Mouse (Mus musculus) layer of hippocampus, postnatal 36 days (tissue): Measurements from ENCODE around the gene Glt6d1. TPM values are rescaled to one million over a fixed set of nuclear protein-coding genes. Genes with fewer than 3 reads are reported as not detected.

Experiments used
- DNase-seq, 2 experiments: peaks; one replicate each; pipeline ENCODE4 v3.0.0; 2022
- total RNA-seq, 2 experiments: library from RNA; stranded (reverse); gene quantifications; 2 replicates each; pipeline ENCODE4 v1.2.3; 2021

Glt6d1 gene
- total RNA-seq, 2 experiments from 2014 or later = not detected

GRCm38 (mm10) chr2:25789092-25789491 lies 26.6 kb downstream of the Glt6d1 start:
- no peak for DNase-seq

GRCm38 (mm10) chr2:25785573-25786322 lies 29.9 kb downstream of the Glt6d1 start:
- DNase-seq = no peak

- DNase-seq = no peak
Measured at GRCm38 (mm10) chr2:25781957-25782356, 33.7 kb downstream of the Glt6d1 start, which contains the start of gene Gm13539. Gm13539 (plus strand) TSS chr2:25782257.

- DNase-seq = no peak
Measured at GRCm38 (mm10) chr2:25780921-25781320, 34.7 kb downstream of the Glt6d1 start.

- no peak for DNase-seq
Measured at GRCm38 (mm10) chr2:25779076-25779475, 36.6 kb downstream of the Glt6d1 start.

- DNase-seq = no peak
Measured at GRCm38 (mm10) chr2:25776717-25777116, 38.9 kb downstream of the Glt6d1 start, which contains the start of gene Lcn11. Lcn11 (plus strand) TSS chr2:25777017.

GRCm38 (mm10) chr2:25775991-25776390 lies 39.7 kb downstream of the Glt6d1 start:
- no peak for DNase-seq

- DNase-seq = no peak
Measured at GRCm38 (mm10) chr2:25774640-25775039, 41.0 kb downstream of the Glt6d1 start.

GRCm38 (mm10) chr2:25773507-25773906 lies 42.1 kb downstream of the Glt6d1 start:
- DNase-seq = no peak

- no peak for DNase-seq
Measured at GRCm38 (mm10) chr2:25767764-25768163, 47.9 kb downstream of the Glt6d1 start.

GRCm38 (mm10) chr2:25765269-25765668 lies 50.4 kb downstream of the Glt6d1 start, which contains the start of gene Lcn3:
Lcn3 (plus strand) TSS chr2:25765569.
- DNase-seq = no peak

GRCm38 (mm10) chr2:25758064-25758625 lies 57.5 kb downstream of the Glt6d1 start:
- no peak for DNase-seq

- DNase-seq = no peak
Measured at GRCm38 (mm10) chr2:25754201-25754600, 61.4 kb downstream of the Glt6d1 start.

Other genes starting within 250 kb of the Glt6d1 start
- gene Mamdc4, start 241.0 kb downstream of the Glt6d1 start, total RNA-seq = 1 to 10 TPM; 3.1 to 3.2 TPM
- gene Phpt1, start 240.6 kb downstream of the Glt6d1 start, total RNA-seq = 10 to 100 TPM; 62.5 to 68.3 TPM
- 100 to 1,000 TPM in 1 of 2 experiments, 10 to 100 TPM in 1; 96.4 to 117 TPM for gene Ajm1, start 234.1 kb downstream of the Glt6d1 start, total RNA-seq
- gene Rabl6, start 207.3 kb downstream of the Glt6d1 start, total RNA-seq = 100 to 1,000 TPM; 142 to 155 TPM
- not detected for gene Ccdc183, start 198.2 kb downstream of the Glt6d1 start, total RNA-seq
- 10 to 100 TPM; 13.1 to 16.6 TPM for gene Tmem141, start 193.8 kb downstream of the Glt6d1 start, total RNA-seq
- gene Fcna, start 187.8 kb downstream of the Glt6d1 start, total RNA-seq = under 1 TPM; 0.32 to 0.43 TPM
- gene Lcn8, start 162.7 kb downstream of the Glt6d1 start, total RNA-seq = not detected
- not detected for gene Lcn5, start 157.9 kb downstream of the Glt6d1 start, total RNA-seq
- gene Lcn6, start 139.1 kb downstream of the Glt6d1 start, total RNA-seq = not detected
- not detected for gene Lcn10, start 133.1 kb downstream of the Glt6d1 start, total RNA-seq
- gene Obp2a, start 115.8 kb downstream of the Glt6d1 start, total RNA-seq = not detected
- 10 to 100 TPM; 82.1 to 87.9 TPM for gene Bmyc, start 109.1 kb downstream of the Glt6d1 start, total RNA-seq
- gene Obp2b, start 78.8 kb downstream of the Glt6d1 start, total RNA-seq = under 1 TPM in 1 of 2 experiments, not detected in 1; 0.85 TPM
- not detected for gene Lcn3, start 50.3 kb downstream of the Glt6d1 start, total RNA-seq
- gene Lcn11, start 38.8 kb downstream of the Glt6d1 start, total RNA-seq = not detected
- gene Gm13539, start 33.6 kb downstream of the Glt6d1 start, total RNA-seq = not detected
- not detected for gene Lcn9, start 7.3 kb upstream of the Glt6d1 start, total RNA-seq
- gene Sohlh1, start 31.4 kb upstream of the Glt6d1 start, total RNA-seq = not detected
- 10 to 100 TPM; 29.7 to 45.1 TPM for gene Kcnt1, start 47.9 kb upstream of the Glt6d1 start, total RNA-seq
- gene Camsap1, start 167.4 kb upstream of the Glt6d1 start, total RNA-seq = 100 to 1,000 TPM; 123 to 135 TPM
- gene Ubac1, start 205.9 kb upstream of the Glt6d1 start, total RNA-seq = 10 to 100 TPM; 57.7 to 59.0 TPM